Mouse (Mus musculus): Measurements from ENCODE around the gene Gpsm3. TPM values are rescaled to one million over a fixed set of nuclear protein-coding genes. Genes with fewer than 3 reads are reported as not detected.

Gene Gpsm3
- total and polyA plus RNA-seq, 3 experiments = 4.3 to 8.0 (median 7.4) TPM

GRCm38 (mm10) chr17:34629221-34629751 is 39.7 kb downstream of the Gpsm3 start, which contains the start of gene Prrt1:
Gene Prrt1 (plus strand): TSS chr17:34629533.
- no peak for DNase-seq

GRCm38 (mm10) chr17:34629796-34630603 is 40.4 kb downstream of the Gpsm3 start:
- DNase-seq = no peak

GRCm38 (mm10) chr17:34630761-34631301 is 41.2 kb downstream of the Gpsm3 start:
- DNase-seq = no peak

GRCm38 (mm10) chr17:34631647-34632046 is 42.0 kb downstream of the Gpsm3 start:
- no peak for DNase-seq

- DNase-seq = peak; percentile 89
Observed at GRCm38 (mm10) chr17:34632261-34632691, 42.7 kb downstream of the Gpsm3 start.

GRCm38 (mm10) chr17:34635671-34636070 is 46.1 kb downstream of the Gpsm3 start:
- DNase-seq = no peak

- DNase-seq = no peak
Observed at GRCm38 (mm10) chr17:34637459-34637858, 47.9 kb downstream of the Gpsm3 start.

GRCm38 (mm10) chr17:34639461-34640255 is 50.1 kb downstream of the Gpsm3 start:
- no peak for DNase-seq

GRCm38 (mm10) chr17:34640778-34641601 is 51.4 kb downstream of the Gpsm3 start:
- peak; percentile 43 for DNase-seq

Other genes starting within 250 kb of the Gpsm3 start
- gene Btnl2, start 235.0 kb upstream of the Gpsm3 start, total RNA-seq (2021) = under 1 TPM; 0.40 to 0.73 TPM
- 0.04 and 0.16 TPM in 2 replicates for gene Btnl2, start 235.0 kb upstream of the Gpsm3 start, polyA plus RNA-seq (2012; rRNA removed)
- gene Btnl1, start 212.7 kb upstream of the Gpsm3 start, total RNA-seq (2021) = not detected
- gene Btnl1, start 212.7 kb upstream of the Gpsm3 start, polyA plus RNA-seq (2012; rRNA removed) = not detected in 2 replicates
- 1 to 10 TPM; 2.1 to 2.5 TPM for gene BC051142, start 191.0 kb upstream of the Gpsm3 start, total RNA-seq (2021)
- 0.74 and 1.1 TPM in 2 replicates for gene BC051142, start 191.0 kb upstream of the Gpsm3 start, polyA plus RNA-seq (2012; rRNA removed)
- not detected for gene Btnl4, start 112.5 kb upstream of the Gpsm3 start, total RNA-seq (2021)
- 0.06 TPM in 2 replicates for gene Btnl4, start 112.5 kb upstream of the Gpsm3 start, polyA plus RNA-seq (2012; rRNA removed)
- gene Btnl6, start 72.5 kb upstream of the Gpsm3 start, total RNA-seq (2021) = not detected
- not detected in 2 replicates for gene Btnl6, start 72.5 kb upstream of the Gpsm3 start, polyA plus RNA-seq (2012; rRNA removed)
- gene Notch4, start 25.5 kb upstream of the Gpsm3 start, total RNA-seq (2021) = 10 to 100 TPM; 22.1 to 24.6 TPM
- 78.6 and 90.4 TPM in 2 replicates for gene Notch4, start 25.5 kb upstream of the Gpsm3 start, polyA plus RNA-seq (2012; rRNA removed)
- 10 to 100 TPM; 35.2 to 42.7 TPM for gene Pbx2, start 1.5 kb downstream of the Gpsm3 start, total RNA-seq (2021)
- gene Pbx2, start 1.5 kb downstream of the Gpsm3 start, polyA plus RNA-seq (2012; rRNA removed) = 43.4 and 45.6 TPM in 2 replicates
- gene Ager, start 8.1 kb downstream of the Gpsm3 start, total RNA-seq (2021) = under 1 TPM; 0.84 to 0.86 TPM
- gene Ager, start 8.1 kb downstream of the Gpsm3 start, polyA plus RNA-seq (2012; rRNA removed) = 1.3 and 1.5 TPM in 2 replicates
- 10 to 100 TPM; 77.8 to 92.0 TPM for gene Rnf5, start 13.9 kb downstream of the Gpsm3 start, total RNA-seq (2021)
- gene Rnf5, start 13.9 kb downstream of the Gpsm3 start, polyA plus RNA-seq (2012; rRNA removed) = 90.8 and 115 TPM in 2 replicates
- 100 to 1,000 TPM; 113 to 118 TPM for gene Agpat1, start 14.5 kb downstream of the Gpsm3 start, total RNA-seq (2021)
- 275 and 286 TPM in 2 replicates for gene Agpat1, start 14.5 kb downstream of the Gpsm3 start, polyA plus RNA-seq (2012; rRNA removed)
- gene Egfl8, start 26.2 kb downstream of the Gpsm3 start, total RNA-seq (2021) = 1 to 10 TPM; 2.4 to 3.0 TPM
- gene Egfl8, start 26.2 kb downstream of the Gpsm3 start, polyA plus RNA-seq (2012; rRNA removed) = 2.4 and 4.2 TPM in 2 replicates
- 10 to 100 TPM; 58.3 to 70.7 TPM for gene Ppt2, start 38.7 kb downstream of the Gpsm3 start, total RNA-seq (2021)
- 58.5 and 102 TPM in 2 replicates for gene Ppt2, start 38.7 kb downstream of the Gpsm3 start, polyA plus RNA-seq (2012; rRNA removed)
- gene Prrt1, start 39.7 kb downstream of the Gpsm3 start, total RNA-seq (2021) = 10 to 100 TPM in 1 of 2 experiments, 1 to 10 TPM in 1; 9.1 to 12.8 TPM
- 22.1 and 32.8 TPM in 2 replicates for gene Prrt1, start 39.7 kb downstream of the Gpsm3 start, polyA plus RNA-seq (2012; rRNA removed)
- gene Fkbpl, start 55.0 kb downstream of the Gpsm3 start, total RNA-seq (2021) = 10 to 100 TPM; 12.7 to 17.2 TPM
- gene Fkbpl, start 55.0 kb downstream of the Gpsm3 start, polyA plus RNA-seq (2012; rRNA removed) = 7.1 and 7.6 TPM in 2 replicates
- 10 to 100 TPM; 44.1 to 53.2 TPM for gene Atf6b, start 57.3 kb downstream of the Gpsm3 start, total RNA-seq (2021)
- gene Atf6b, start 57.3 kb downstream of the Gpsm3 start, polyA plus RNA-seq (2012; rRNA removed) = 114 and 118 TPM in 2 replicates
- 10 to 100 TPM; 20.2 to 30.1 TPM for gene Tnxb, start 80.7 kb downstream of the Gpsm3 start, total RNA-seq (2021)
- 23.4 and 23.6 TPM in 2 replicates for gene Tnxb, start 80.7 kb downstream of the Gpsm3 start, polyA plus RNA-seq (2012; rRNA removed)
- 100 to 1,000 TPM; 121 to 181 TPM for gene C4b, start 154.1 kb downstream of the Gpsm3 start, total RNA-seq (2021)
- gene C4b, start 154.1 kb downstream of the Gpsm3 start, polyA plus RNA-seq (2012; rRNA removed) = 48.1 and 51.4 TPM in 2 replicates
- gene Cyp21a1, start 214.8 kb downstream of the Gpsm3 start, total RNA-seq (2021) = over 10,000 TPM in 1 of 2 experiments, 1,000 to 10,000 TPM in 1; 5,616 to 11,133 TPM
- 14,410 and 19,594 TPM in 2 replicates for gene Cyp21a1, start 214.8 kb downstream of the Gpsm3 start, polyA plus RNA-seq (2012; rRNA removed)
- 10 to 100 TPM; 38.5 to 55.1 TPM for gene Stk19, start 247.1 kb downstream of the Gpsm3 start, total RNA-seq (2021)
- gene Stk19, start 247.1 kb downstream of the Gpsm3 start, polyA plus RNA-seq (2012; rRNA removed) = 139 and 176 TPM in 2 replicates
- gene Dxo, start 247.2 kb downstream of the Gpsm3 start, total RNA-seq (2021) = 100 to 1,000 TPM in 1 of 2 experiments, 10 to 100 TPM in 1; 47.0 to 126 TPM
- 82.7 and 107 TPM in 2 replicates for gene Dxo, start 247.2 kb downstream of the Gpsm3 start, polyA plus RNA-seq (2012; rRNA removed)